Mouse (Mus musculus): ENCODE measurements at regions not wholly inside any gene's neighbourhood (a gene's known extent, or its start where the extent isn't known, plus 50 kb on each side); places are given as distances from the start of the nearest gene placed in this dataset.

DNA sequence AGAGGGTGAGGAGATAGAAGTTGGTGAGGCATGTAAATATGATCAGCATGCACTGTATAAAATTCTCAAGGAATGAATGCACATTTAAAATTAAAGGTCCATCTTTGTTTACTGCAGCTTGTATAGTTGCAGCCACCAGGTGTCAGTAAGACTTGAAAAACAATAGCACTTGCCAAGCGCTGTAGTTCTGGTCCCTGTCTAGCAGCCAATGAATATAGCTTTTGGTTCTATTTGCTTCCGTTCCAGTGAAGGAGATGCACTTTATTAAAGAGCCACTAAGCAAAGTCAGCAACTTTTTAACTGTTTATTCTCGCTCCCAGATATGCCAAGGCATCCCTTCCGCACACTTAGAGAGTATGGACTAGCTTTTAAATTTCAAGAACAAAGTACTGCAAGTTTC lies 743.6 kb downstream of the Stpg2 start:
- TF ChIP-seq CTCF (IDR thresholded peaks at IDR 0.05; ENCODE audit: low read depth, low read length) (no peak), GATA1 (IDR thresholded peaks at IDR 0.05; ENCODE audit: borderline replicate concordance, low read length) (no peak), TAL1 (conservative IDR thresholded peaks at IDR 0.05; ENCODE audit: low read depth, low read length) (no peak), POLR2AphosphoS5 (IDR thresholded peaks at IDR 0.05; ENCODE audit: insufficient replicate concordance, low read depth, low read length) (no peak)

All from G1E (cell line).